Mouse (Mus musculus) midbrain, embryonic 14.5 days (tissue): Measurements from ENCODE around the gene Pdpn. TPM values are rescaled to one million over a fixed set of nuclear protein-coding genes. Genes with fewer than 3 reads are reported as not detected.

ENCODE experiments used
- ATAC-seq: fragments of 200-750 bp; cut with Nextera tagmentation; 2 replicates; pipeline ENCODE4 v1.8.0; 2017; ENCODE audit warnings: moderate number of reproducible peaks, moderate library complexity; ENCODE audit not compliant: low FRiP score, low TSS enrichment
- DNase-seq: peaks from one replicate; pipeline ENCODE4 v3.0.0-alpha.2; 2015
- H3K27ac ChIP-seq: fragments of 300-500 bp; sonication (generic); replicated peaks from 2 replicates; pipeline ENCODE4 v1.5.1; 2014; ENCODE audit warnings: mild to moderate bottlenecking, low read depth, low read length, moderate library complexity
- H3K27me3 ChIP-seq: fragments of 300-500 bp; sonication (generic); 2 replicates; pipeline ENCODE4 v1.6.1; 2014; ENCODE audit warnings: low read length, control low read depth, mixed read lengths; ENCODE audit not compliant: control insufficient read depth, insufficient read depth
- H3K36me3 ChIP-seq: fragments of 300-500 bp; sonication (generic); 2 replicates; pipeline ENCODE4 v1.6.1; 2014; ENCODE audit warnings: low read length, control low read depth; ENCODE audit not compliant: control insufficient read depth, insufficient read depth
- H3K4me1 ChIP-seq: fragments of 300-500 bp; sonication (generic); 2 replicates; pipeline ENCODE4 v1.6.1; 2014; ENCODE audit warnings: mild to moderate bottlenecking, antibody characterized with exemption, low read length, control low read depth; ENCODE audit not compliant: control insufficient read depth, insufficient read depth
- H3K4me2 ChIP-seq: fragments of 300-500 bp; sonication (generic); 2 replicates; pipeline ENCODE4 v1.6.1; 2014; ENCODE audit warnings: mild to moderate bottlenecking, low read length, moderate library complexity
- H3K4me3 ChIP-seq: fragments of 300-500 bp; sonication (generic); replicated peaks from 2 replicates; pipeline ENCODE4 v1.5.1; 2014; ENCODE audit warnings: low read depth, low read length
- H3K9ac ChIP-seq: fragments of 300-500 bp; sonication (generic); replicated peaks from 2 replicates; pipeline ENCODE4 v1.6.1; 2014; ENCODE audit warnings: mild to moderate bottlenecking, low read length, moderate library complexity
- H3K9me3 ChIP-seq: fragments of 300-500 bp; sonication (generic); 2 replicates; pipeline ENCODE4 v1.6.1; 2016; ENCODE audit warnings: low read length, control low read depth, mixed read lengths; ENCODE audit not compliant: control insufficient read depth
- WGBS: fragments of 180-500 bp; shearing (Covaris S2); extraction: QIAGEN DNeasy Blood & Tissue Kit; methylation state at CpG from one replicate; pipeline ENCODE4 v1.1.7; 2014; 5-methylcytosine and 5-hydroxymethylcytosine counted together
- polyA plus RNA-seq: library from polyadenylated mRNA; unstranded; fragments of >200 nt; fragmentation: Nextera tagmentation; extraction: Ambion mirVana; gene quantifications from 2 replicates; pipeline ENCODE4 v1.2.1, GENCODE M21; 2014

Gene Pdpn
- polyA plus RNA-seq, 1 experiment from 2014 or later = 61.2 TPM

GRCm38 (mm10) chr4:143330566-143330965 is 31.2 kb upstream of the Pdpn start:
- no peak overlapping the region for H3K27ac ChIP-seq
- no peaks in the 10 kb centered on the region for H3K27me3 ChIP-seq
- H3K9ac ChIP-seq = no peak overlapping the region
- no peak overlapping the region for H3K4me3 ChIP-seq
- no peaks in the 10 kb centered on the region for H3K36me3 ChIP-seq
- ATAC-seq (no peak), DNase-seq (no peak)
- no peak overlapping the region for H3K4me2 ChIP-seq
- 41% methylated on average over 9 of the region's 9 CpGs for WGBS
- no peaks in the 10 kb centered on the region; the same call in 1 of the 2 replicates for H3K4me1 ChIP-seq
- H3K9me3 ChIP-seq = no peaks in the 10 kb centered on the region

GRCm38 (mm10) chr4:143325625-143325941 is 26.2 kb upstream of the Pdpn start:
- H3K4me2 ChIP-seq = peak overlapping the region; percentile 63
- H3K27me3 ChIP-seq = no peaks in the 10 kb centered on the region
- H3K4me1 ChIP-seq = peaks cover 9% of the 10 kb centered on the region
- H3K36me3 ChIP-seq = no peaks in the 10 kb centered on the region
- no peaks in the 10 kb centered on the region for H3K9me3 ChIP-seq
- peak overlapping the region; percentile 45 for H3K9ac ChIP-seq
- DNase-seq (peak; percentile 93), ATAC-seq (peak; percentile 65; the same call in 1 of the 2 replicates)
- WGBS = under 1% methylated on average over 10 of the region's 10 CpGs
- H3K27ac ChIP-seq = no peak overlapping the region; the same call in 1 of the 2 replicates
- H3K4me3 ChIP-seq = peak overlapping the region; percentile 26

DNA sequence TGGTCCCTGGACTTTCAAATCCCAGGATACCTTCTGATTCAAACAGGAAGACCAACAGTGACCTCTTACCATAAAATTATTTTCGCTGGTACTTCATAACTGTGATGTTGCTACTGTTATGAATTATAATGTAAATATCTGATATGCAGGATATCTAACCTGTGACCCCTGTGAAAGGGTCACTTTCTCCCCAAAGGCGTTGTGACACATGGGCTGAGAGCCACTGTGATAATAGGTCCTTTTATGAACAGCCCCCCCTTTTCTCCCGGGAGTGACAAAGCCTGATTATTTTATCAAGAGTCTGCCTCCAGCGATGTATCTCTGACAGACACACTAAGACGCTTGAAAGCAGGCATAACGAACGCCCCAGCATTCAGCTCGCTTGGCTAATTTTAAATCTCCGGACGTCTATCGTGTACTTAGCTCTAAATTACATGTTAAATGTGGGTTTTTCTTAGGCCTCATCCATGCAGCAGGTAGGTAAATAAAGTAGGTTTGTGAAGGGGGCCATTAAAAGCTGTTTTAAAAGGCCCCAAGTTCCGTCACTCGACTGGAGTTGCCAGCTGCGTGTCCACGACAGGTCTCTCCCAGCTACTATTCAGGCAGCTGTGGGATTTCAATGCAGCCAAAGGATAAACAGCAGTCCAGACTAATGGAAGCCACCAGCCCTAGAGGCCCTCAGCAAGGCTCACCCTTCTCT is 25.7 kb upstream of the Pdpn start:
- 9% methylated on average over 15 of the region's 15 CpGs for WGBS
- no peaks in the 10 kb centered on the region for H3K36me3 ChIP-seq
- DNase-seq (peak; percentile 74), ATAC-seq (peak; percentile 69; the same call in 1 of the 2 replicates)
- peaks cover 9% of the 10 kb centered on the region for H3K4me1 ChIP-seq
- no peaks in the 10 kb centered on the region for H3K9me3 ChIP-seq
- H3K27ac ChIP-seq = peak overlapping the region; percentile 63
- peak overlapping the region; percentile 45 for H3K9ac ChIP-seq
- peak overlapping the region; percentile 26 for H3K4me3 ChIP-seq
- H3K27me3 ChIP-seq = no peaks in the 10 kb centered on the region
- peak overlapping the region; percentile 63 for H3K4me2 ChIP-seq

- 11% methylated on average over 10 of the region's 11 CpGs for WGBS
- Histone ChIP-seq H3K4me3 (no peak overlapping the region), H3K27me3 (no peaks in the 10 kb centered on the region), H3K9me3 (no peaks in the 10 kb centered on the region), H3K4me1 (peaks cover 9% of the 10 kb centered on the region), H3K27ac (peak overlapping the region; percentile 63; the same call in 1 of the 2 replicates), H3K36me3 (no peaks in the 10 kb centered on the region), H3K9ac (no peak overlapping the region; the same call in 1 of the 2 replicates), H3K4me2 (peak overlapping the region; percentile 63)
- DNase-seq (peak; percentile 46), ATAC-seq (no peak)
Observed at GRCm38 (mm10) chr4:143324176-143324924, 25.0 kb upstream of the Pdpn start.

- WGBS = 84% methylated on average over 6 of the region's 6 CpGs
Observed at GRCm38 (mm10) chr4:143313299-143313698, 13.9 kb upstream of the Pdpn start.

GRCm38 (mm10) chr4:143311341-143311740 is 12.0 kb upstream of the Pdpn start:
- 47% methylated on average over 2 of the region's 2 CpGs for WGBS
- H3K36me3 ChIP-seq = no peaks in the 10 kb centered on the region
- H3K9me3 ChIP-seq = no peaks in the 10 kb centered on the region
- H3K9ac ChIP-seq = no peak overlapping the region
- no peak for ATAC-seq
- 0 out of 2 replicates have a peak, but pooled peaks cover 2% of the 10 kb centered on the region for H3K4me1 ChIP-seq
- no peaks in the 10 kb centered on the region for H3K27me3 ChIP-seq
- DNase-seq = no peak
- no peak overlapping the region for H3K4me3 ChIP-seq
- H3K4me2 ChIP-seq = no peak overlapping the region
- no peak overlapping the region for H3K27ac ChIP-seq

More at GRCm38 (mm10) chr4:143313299-143313698, 13.9 kb upstream of the Pdpn start:
- Histone ChIP-seq H3K9ac (no peak overlapping the region), H3K9me3 (no peaks in the 10 kb centered on the region), H3K27ac (no peak overlapping the region), H3K4me2 (no peak overlapping the region), H3K27me3 (no peaks in the 10 kb centered on the region), H3K36me3 (no peaks in the 10 kb centered on the region), H3K4me1 (no peaks in the 10 kb centered on the region), H3K4me3 (no peak overlapping the region)
- no peak for ATAC-seq
- no peak for DNase-seq

GRCm38 (mm10) chr4:143305987-143306772 is 6.8 kb upstream of the Pdpn start:
- no peak for ATAC-seq
- Histone ChIP-seq H3K27me3 (no peaks in the 10 kb centered on the region), H3K4me2 (no peak overlapping the region), H3K4me1 (0 out of 2 replicates have a peak, but pooled peaks cover 6% of the 10 kb centered on the region), H3K36me3 (no peaks in the 10 kb centered on the region), H3K9me3 (no peaks in the 10 kb centered on the region), H3K4me3 (no peak overlapping the region), H3K9ac (no peak overlapping the region), H3K27ac (no peak overlapping the region)
- DNase-seq = peak; percentile 57
- 58% methylated on average over 5 of the region's 5 CpGs for whole genome bisulfite sequencing

GRCm38 (mm10) chr4:143305031-143305430 is 5.7 kb upstream of the Pdpn start:
- Histone ChIP-seq H3K4me1 (peaks cover 8% of the 10 kb centered on the region; the same call in 1 of the 2 replicates), H3K9ac (no peak overlapping the region), H3K36me3 (no peaks in the 10 kb centered on the region), H3K9me3 (no peaks in the 10 kb centered on the region), H3K4me3 (no peak overlapping the region), H3K27ac (no peak overlapping the region), H3K4me2 (no peak overlapping the region), H3K27me3 (no peaks in the 10 kb centered on the region)
- 97% methylated on average over 4 of the region's 4 CpGs for WGBS
- ATAC-seq (no peak), DNase-seq (no peak)
